Mouse (Mus musculus) olfactory bulb, adult 2 months (tissue): ENCODE measurements around the gene Mapk8.

Source experiments
- CTCF ChIP-seq: fragments of 200-500 bp; IDR thresholded peaks from 2 replicates; pipeline ENCODE4 v1.5.1; 2012; ENCODE audit warnings: low read depth, mild to moderate bottlenecking, low read length, moderate library complexity; ENCODE audit not compliant: insufficient read depth
- POLR2A ChIP-seq: fragments of 200-500 bp; IDR thresholded peaks from 2 replicates; pipeline ENCODE4 v1.6.1; 2012; ENCODE audit warnings: mild to moderate bottlenecking, low read depth, low read length, moderate library complexity; ENCODE audit not compliant: insufficient read depth

DNA sequence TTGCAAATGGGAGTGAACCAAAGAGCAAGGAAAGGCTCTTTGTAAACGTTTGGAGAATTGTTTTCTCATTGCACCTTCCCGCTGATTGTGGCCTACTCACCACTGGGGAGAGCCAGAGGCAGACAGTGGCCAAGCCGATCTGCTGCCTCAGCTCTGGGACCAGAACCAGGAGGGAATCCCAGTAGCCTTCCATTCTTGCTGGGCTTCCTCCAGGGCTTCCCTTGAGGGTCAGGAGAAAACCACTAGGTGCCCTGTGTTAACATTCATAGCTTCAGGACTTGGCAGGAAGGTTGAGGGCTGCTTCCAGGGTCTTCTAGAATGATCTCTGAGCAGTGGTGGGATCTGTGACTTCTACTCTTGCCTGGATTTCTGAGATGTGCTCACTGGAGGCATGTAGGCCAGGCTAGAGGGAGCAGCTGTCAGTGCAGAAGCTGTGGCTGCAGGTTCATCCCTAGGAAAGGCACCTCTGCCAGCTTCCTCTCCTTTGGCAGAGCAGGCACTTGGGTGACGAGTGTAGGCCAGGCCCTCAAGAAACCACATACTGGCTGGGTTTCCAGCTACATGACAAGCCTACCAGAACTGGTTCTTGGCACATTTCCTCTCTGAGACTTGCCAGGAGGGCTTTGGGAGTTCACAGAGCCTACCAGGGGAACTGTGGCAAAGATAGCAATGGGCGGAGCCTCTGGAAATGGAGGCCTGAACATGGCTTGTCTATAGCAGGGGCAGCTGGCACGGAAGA lies 94.8 kb downstream of the Mapk8 start:
- TF ChIP-seq CTCF: no peak
- no peak for TF ChIP-seq POLR2A
